Mouse (Mus musculus) stomach, embryonic 14.5 days (tissue): ENCODE data around the gene Ankrd12. TPM values are rescaled to one million over a fixed set of nuclear protein-coding genes. Genes with fewer than 3 reads are reported as not detected.
A peak's percentile ranks its signal among the peaks of the same experiment; 100 is the strongest.

ENCODE experiments used
- ATAC-seq: fragments of 200-750 bp; cut with Nextera tagmentation; 2 replicates; pipeline ENCODE4 v1.8.0; 2017; ENCODE audit warnings: low read depth, moderate TSS enrichment; ENCODE audit not compliant: insufficient number of reproducible peaks, insufficient read depth, low FRiP score
- H3K27ac ChIP-seq: fragments of 300-500 bp; sonication (generic); 2 replicates; pipeline ENCODE4 v1.5.1; 2014; ENCODE audit warnings: mild to moderate bottlenecking, low read length, moderate library complexity, mixed read lengths
- H3K27me3 ChIP-seq: fragments of 300-500 bp; sonication (generic); 2 replicates; pipeline ENCODE4 v1.6.1; 2014; ENCODE audit warnings: low read length, control low read depth, mixed read lengths; ENCODE audit not compliant: control insufficient read depth, insufficient read depth
- H3K36me3 ChIP-seq: fragments of 300-500 bp; sonication (generic); 2 replicates; pipeline ENCODE4 v1.6.1; 2014; ENCODE audit warnings: mild to moderate bottlenecking, control low read depth, low read length, moderate library complexity, mixed read lengths; ENCODE audit not compliant: control insufficient read depth, insufficient read depth
- H3K4me1 ChIP-seq: fragments of 300-500 bp; sonication (generic); 2 replicates; pipeline ENCODE4 v1.6.1; 2014; ENCODE audit warnings: low read length, control low read depth, mixed read lengths; ENCODE audit not compliant: control insufficient read depth, insufficient read depth
- H3K4me2 ChIP-seq: fragments of 300-500 bp; sonication (generic); replicated peaks from 2 replicates; pipeline ENCODE4 v1.6.1; 2014; ENCODE audit warnings: low read depth, low read length, control low read depth
- H3K4me3 ChIP-seq: fragments of 300-500 bp; sonication (generic); 2 replicates; pipeline ENCODE4 v1.5.1; 2014; ENCODE audit warnings: low read depth, low read length, control low read depth
- H3K9ac ChIP-seq: fragments of 300-500 bp; sonication (generic); replicated peaks from 2 replicates; pipeline ENCODE4 v1.6.1; 2014; ENCODE audit warnings: low read depth, mild to moderate bottlenecking, control low read depth, low read length, moderate library complexity, mixed read lengths
- H3K9me3 ChIP-seq: fragments of 300-500 bp; sonication (generic); 2 replicates; pipeline ENCODE4 v1.6.1; 2016; ENCODE audit warnings: low read depth, low read length, control low read depth; ENCODE audit not compliant: control insufficient read depth
- WGBS: fragments of 180-500 bp; shearing (Covaris S2); extraction: QIAGEN DNeasy Blood & Tissue Kit; methylation state at CpG from one replicate; pipeline ENCODE4 v1.1.7; 2014; 5-methylcytosine and 5-hydroxymethylcytosine counted together
- polyA plus RNA-seq: library from polyadenylated mRNA; unstranded; fragments of >200 nt; fragmentation: Nextera tagmentation; extraction: Ambion mirVana; gene quantifications from 2 replicates; pipeline ENCODE4 v1.2.1, GENCODE M21; 2014

Ankrd12 gene
- polyA plus RNA-seq, 1 experiment from 2014 or later = 32.8 TPM

DNA sequence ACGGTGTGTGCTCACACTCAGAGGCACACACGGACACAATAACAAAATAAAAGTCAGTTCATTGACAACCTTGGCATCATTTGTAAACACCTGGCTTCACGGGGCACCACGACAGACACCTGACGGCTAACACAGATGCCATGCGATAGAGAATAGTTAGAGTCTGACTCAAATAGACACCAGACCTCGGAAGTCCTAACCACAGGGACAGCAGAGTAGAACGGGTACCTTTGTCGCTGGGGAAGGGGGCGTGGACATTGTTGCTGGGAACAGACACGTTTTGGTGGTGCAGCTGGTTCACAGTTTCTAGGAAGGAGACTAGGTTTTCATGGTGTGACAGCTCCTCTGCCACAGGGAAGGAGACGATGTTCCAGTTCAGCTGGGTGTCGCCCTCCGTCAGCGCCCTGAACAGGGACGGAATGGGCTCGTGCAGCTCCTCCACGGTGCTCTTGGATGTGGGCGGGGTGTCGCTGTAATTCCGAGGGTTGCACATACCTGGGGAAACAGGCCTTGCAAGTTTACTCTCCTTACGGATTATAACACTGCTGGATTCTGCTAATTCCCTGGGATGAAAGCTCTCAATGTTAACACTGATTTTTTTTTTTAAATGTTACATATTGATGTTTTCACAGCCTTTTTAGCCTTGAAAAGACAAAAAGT, 147.4 kb downstream of the Ankrd12 start:
- 80% methylated on average over 22 of the region's 22 CpGs for WGBS
- Histone ChIP-seq H3K36me3 (peaks cover 43% of the 10 kb centered on the region), H3K9ac (no peak overlapping the region), H3K27me3 (no peaks in the 10 kb centered on the region), H3K4me1 (peaks cover 9% of the 10 kb centered on the region; the same call in 1 of the 2 replicates), H3K27ac (no peak overlapping the region; the same call in 1 of the 2 replicates), H3K9me3 (no peaks in the 10 kb centered on the region), H3K4me3 (no peak overlapping the region), H3K4me2 (no peak overlapping the region)
- no peak for ATAC-seq

DNA sequence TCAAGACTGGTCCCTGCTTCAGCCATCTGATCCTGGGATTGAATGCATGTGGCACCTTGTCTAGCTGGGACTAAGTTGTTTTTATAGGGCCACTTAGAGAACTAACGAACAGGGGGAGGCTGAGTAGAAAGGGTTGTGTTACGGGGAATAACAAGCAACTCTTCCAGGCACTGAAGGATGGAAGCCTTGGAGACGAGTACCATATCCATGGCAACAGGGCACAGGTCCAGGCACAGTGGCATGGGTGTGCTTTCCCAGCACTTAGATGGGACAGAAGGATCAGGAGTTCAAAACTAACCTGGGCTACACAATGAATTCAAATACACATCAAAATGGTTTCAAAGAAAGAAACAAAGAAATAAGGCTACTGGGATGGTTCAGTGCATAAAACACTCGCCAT, 149.8 kb downstream of the Ankrd12 start:
- Histone ChIP-seq H3K9me3 (no peaks in the 10 kb centered on the region), H3K36me3 (peaks cover 44% of the 10 kb centered on the region), H3K27me3 (no peaks in the 10 kb centered on the region), H3K27ac (no peak overlapping the region), H3K4me1 (peaks cover 9% of the 10 kb centered on the region; the same call in 1 of the 2 replicates), H3K4me3 (no peak overlapping the region), H3K9ac (no peak overlapping the region), H3K4me2 (no peak overlapping the region)
- ATAC-seq = no peak
- WGBS = 89% methylated on average over 4 of the region's 4 CpGs

- no peaks in the 10 kb centered on the region for H3K4me1 ChIP-seq
- WGBS = 50% methylated on average over 5 of the region's 5 CpGs
These were observed 152.7 kb downstream of the Ankrd12 start for GRCm38 (mm10) chr17:65924218-65924617.

DNA sequence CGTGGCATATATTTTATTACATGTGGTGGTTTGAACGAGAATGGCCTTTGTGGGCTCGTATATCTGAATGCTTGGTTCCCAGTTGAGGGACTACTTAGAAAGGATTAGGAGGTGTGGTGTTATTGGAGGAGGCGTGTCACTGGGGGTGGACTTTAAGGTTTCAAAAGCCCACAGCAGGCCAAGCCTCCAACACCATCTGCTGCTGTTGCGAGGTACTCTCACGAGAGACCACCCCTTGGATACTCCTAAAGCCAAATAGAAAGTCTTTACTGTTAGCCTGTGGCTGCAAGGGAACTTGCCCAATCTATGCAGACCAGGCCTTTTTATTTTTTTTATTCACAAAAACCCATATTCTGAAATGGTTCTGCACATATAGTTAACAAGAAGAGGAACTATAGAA, 154.9 kb downstream of the Ankrd12 start:
- ATAC-seq = no peak
- WGBS = 83% methylated on average over 6 of the region's 6 CpGs

More at GRCm38 (mm10) chr17:65924218-65924617, 152.7 kb downstream of the Ankrd12 start:
- Histone ChIP-seq H3K36me3 (peaks cover 45% of the 10 kb centered on the region), H3K9ac (no peak overlapping the region), H3K4me3 (no peak overlapping the region), H3K4me2 (no peak overlapping the region), H3K27me3 (no peaks in the 10 kb centered on the region), H3K27ac (0 out of 2 replicates have a peak overlapping the region, but pooled peaks have one; percentile 16), H3K9me3 (no peaks in the 10 kb centered on the region)
- no peak for ATAC-seq

DNA sequence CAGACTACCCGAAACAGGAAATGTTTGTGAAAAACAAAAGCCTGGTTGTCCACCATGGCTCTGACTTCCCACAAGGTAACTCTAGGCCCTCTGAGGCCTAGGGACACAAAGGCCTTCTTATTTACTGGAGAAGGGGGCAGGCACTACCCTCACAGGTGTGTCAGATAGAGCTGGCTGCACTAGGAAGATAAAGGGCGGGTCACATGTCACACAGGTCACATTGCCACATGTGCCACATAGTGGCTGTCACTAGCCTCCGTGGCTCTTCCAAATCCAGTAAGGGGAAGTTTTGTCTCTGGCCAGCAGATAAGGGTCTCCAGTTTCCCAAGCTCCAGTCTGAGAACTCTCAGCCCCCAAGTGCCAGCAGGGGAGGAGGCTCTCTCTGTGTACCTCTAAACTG, 157.7 kb downstream of the Ankrd12 start:
- H3K9me3 ChIP-seq = no peaks in the 10 kb centered on the region
- WGBS = 70% methylated on average over 3 of the region's 3 CpGs
- H3K4me2 ChIP-seq = no peak overlapping the region
- no peak overlapping the region for H3K27ac ChIP-seq
- peaks cover 16% of the 10 kb centered on the region for H3K36me3 ChIP-seq
- ATAC-seq = no peak
- H3K4me1 ChIP-seq = no peaks in the 10 kb centered on the region
- H3K9ac ChIP-seq = no peak overlapping the region
- H3K27me3 ChIP-seq = no peaks in the 10 kb centered on the region
- no peak overlapping the region for H3K4me3 ChIP-seq

More for the DNA sequence above, 154.9 kb downstream of the Ankrd12 start:
- Histone ChIP-seq H3K4me2 (no peak overlapping the region), H3K9ac (no peak overlapping the region), H3K9me3 (no peaks in the 10 kb centered on the region), H3K36me3 (peaks cover 35% of the 10 kb centered on the region), H3K27ac (no peak overlapping the region), H3K27me3 (no peaks in the 10 kb centered on the region), H3K4me1 (no peaks in the 10 kb centered on the region), H3K4me3 (no peak overlapping the region)

GRCm38 (mm10) chr17:65916135-65916668, 160.7 kb downstream of the Ankrd12 start:
- ATAC-seq = peak; percentile 90
- whole genome bisulfite sequencing = 26% methylated on average over 8 of the region's 8 CpGs

More at GRCm38 (mm10) chr17:65916135-65916668, 160.7 kb downstream of the Ankrd12 start:
- Histone ChIP-seq H3K4me1 (no peaks in the 10 kb centered on the region), H3K27me3 (no peaks in the 10 kb centered on the region), H3K4me2 (no peak overlapping the region; the same call in 1 of the 2 replicates), H3K4me3 (no peak overlapping the region), H3K9me3 (no peaks in the 10 kb centered on the region), H3K27ac (peak overlapping the region; percentile 97), H3K36me3 (no peaks in the 10 kb centered on the region; the same call in 1 of the 2 replicates), H3K9ac (no peak overlapping the region)

Other genes with a start within 250 kb of the Ankrd12 start
- 77.4 and 97.3 TPM in 2 replicates for gene Ralbp1, start 191.3 kb downstream of the Ankrd12 start, polyA plus RNA-seq
- 158 and 159 TPM in 2 replicates for gene Twsg1, start 125.9 kb downstream of the Ankrd12 start, polyA plus RNA-seq
- 343 and 364 TPM in 2 replicates for gene Ndufv2, start 24.5 kb upstream of the Ankrd12 start, polyA plus RNA-seq
- gene Washc1, start 34.5 kb upstream of the Ankrd12 start, polyA plus RNA-seq = 38.0 and 38.2 TPM in 2 replicates
- 23.2 and 23.6 TPM in 2 replicates for gene Ddx11, start 46.4 kb upstream of the Ankrd12 start, polyA plus RNA-seq